15 mouse cellular contexts compared by ENCODE assay signal in genomic region chr17:66394571-66394970, GRCm38 (mm10). TPM values are rescaled to one million over a fixed set of nuclear protein-coding genes. Genes with fewer than 3 reads are reported as not detected.
DNase-seq lines count a peak whose midpoint lies in the region; ATAC-seq and TF ChIP-seq lines count a peak whose summit lies in the region.
"Had no signal": no experiment of that assay in that cellular context is flagged by ENCODE, and none has a peak within 500 bp of the region (broad histone marks: within the 10 kb centered on the region; RNA-seq: fewer than 3 reads in every experiment).

No protein-coding gene starts in this region.

- H3K4me1 ChIP-seq in cerebellum, adult 2 months (ENCODE audit: control insufficient read depth, insufficient read depth, low read length), result peaks cover 37% of the 10 kb centered on the region
- H3K4me1 ChIP-seq in midbrain, embryonic 13.5 days (replicated peaks), result peaks cover 14% of the 10 kb centered on the region
- H3K4me1 ChIP-seq in midbrain, embryonic 10.5 days, result peaks cover 7% of the 10 kb centered on the region; the same call in 1 of the 2 replicates
- H3K4me1 ChIP-seq: embryonic facial prominence, embryonic 15.5 days; liver, embryonic 13.5 days had no signal

- no peak for ATAC-seq in midbrain, embryonic 13.5 days
- ATAC-seq in megakaryocyte-erythroid progenitor cell, adult 5-6 weeks (replicated peaks; ENCODE audit: low FRiP score, low TSS enrichment, poor library complexity, severe bottlenecking), result no peak
- ATAC-seq: forebrain, embryonic 14.5 days had no signal

- TF ChIP-seq POLR2A in cerebellum, adult 2 months (IDR thresholded peaks at IDR 0.05; ENCODE audit: borderline replicate concordance, insufficient read depth, low read length), result no peak

- H3K4me2 ChIP-seq in midbrain, embryonic 13.5 days (replicated peaks), result no peak overlapping the region
- H3K4me2 ChIP-seq: embryonic facial prominence, embryonic 15.5 days; hindbrain, embryonic 12.5 days; liver, embryonic 13.5 days had no signal

- peak overlapping the region; percentile 38 for H3K27ac ChIP-seq in cerebellum, adult 2 months (ENCODE audit: insufficient read depth, low read length)
- peak overlapping the region; percentile 9; the same call in 1 of the 2 replicates for H3K27ac ChIP-seq in midbrain, embryonic 13.5 days
- H3K27ac ChIP-seq in midbrain, embryonic 10.5 days (replicated peaks), result no peak overlapping the region
- H3K27ac ChIP-seq: embryonic facial prominence, embryonic 15.5 days; hindbrain, embryonic 12.5 days; layer of hippocampus, adult 2 months; liver, embryonic 13.5 days had no signal

- H3K9me3 ChIP-seq in midbrain, embryonic 13.5 days, result no peaks in the 10 kb centered on the region
- H3K9me3 ChIP-seq in midbrain, embryonic 10.5 days (replicated peaks), result peaks cover 4% of the 10 kb centered on the region; the same call in 1 of the 2 replicates
- H3K9me3 ChIP-seq: embryonic facial prominence, embryonic 15.5 days; hindbrain, embryonic 12.5 days had no signal

- peaks cover 4% of the 10 kb centered on the region; the same call in 1 of the 2 replicates for H3K36me3 ChIP-seq in midbrain, embryonic 13.5 days
- H3K36me3 ChIP-seq in midbrain, embryonic 10.5 days, result peaks cover 63% of the 10 kb centered on the region
- H3K36me3 ChIP-seq: embryonic facial prominence, embryonic 15.5 days; liver, embryonic 13.5 days had no signal

- peak; percentile 46 to 58 for DNase-seq in cerebellum, adult 2 months
- no peak for DNase-seq in cerebellum, adult 11 months
- DNase-seq in midbrain, embryonic 10.5 days (ENCODE audit: low spot score), result no peak
- peak; percentile 13 to 17 for DNase-seq in gastrocnemius, adult 8-10 months (ENCODE audit: low spot score in 2 of 2)
- DNase-seq in skeletal muscle tissue, adult 2 months (ENCODE audit: low read depth, low spot score), result peak; percentile 43
- no peak for DNase-seq in layer of hippocampus, postnatal 36 days
- DNase-seq: left cerebral cortex, postnatal 4 days; liver, embryonic 13.5 days; thymus, adult 18-20 months had no signal

- H3K4me3 ChIP-seq in cerebellum, adult 2 months (replicated peaks; ENCODE audit: insufficient read depth, low read depth, low read length), result no peak overlapping the region
- no peak overlapping the region for H3K4me3 ChIP-seq in midbrain, embryonic 13.5 days (replicated peaks)
- H3K4me3 ChIP-seq in midbrain, embryonic 10.5 days, result no peak overlapping the region
- H3K4me3 ChIP-seq: embryonic facial prominence, embryonic 15.5 days; hindbrain, embryonic 12.5 days; layer of hippocampus, adult 2 months; liver, embryonic 13.5 days had no signal

- H3K9ac ChIP-seq in midbrain, embryonic 13.5 days (replicated peaks), result no peak overlapping the region
- H3K9ac ChIP-seq: embryonic facial prominence, embryonic 15.5 days; hindbrain, embryonic 12.5 days; liver, embryonic 13.5 days had no signal

- WGBS in cerebellum, adult 2 months, result 11% methylated on average over 9 of the region's 9 CpGs
- WGBS in midbrain, embryonic 13.5 days, result 70% methylated on average over 9 of the region's 9 CpGs
- WGBS in midbrain, embryonic 10.5 days, result 87% methylated on average over 9 of the region's 9 CpGs

- TF ChIP-seq CTCF in cerebellum, adult 2 months (IDR thresholded peaks at IDR 0.05; ENCODE audit: borderline replicate concordance, insufficient read depth, low read depth, low read length), result no peak

- H3K27me3 ChIP-seq in cerebellum, adult 2 months (ENCODE audit: control insufficient read depth, insufficient read depth, low read length), result no peaks in the 10 kb centered on the region
- H3K27me3 ChIP-seq in midbrain, embryonic 13.5 days, result no peaks in the 10 kb centered on the region
- no peaks in the 10 kb centered on the region for H3K27me3 ChIP-seq in midbrain, embryonic 10.5 days (ENCODE audit: low read depth, poor library complexity, severe bottlenecking)
- H3K27me3 ChIP-seq: embryonic facial prominence, embryonic 15.5 days; hindbrain, embryonic 12.5 days; liver, embryonic 13.5 days had no signal

RNA-seq across cellular contexts. Expression of gene Mtcl1, which starts 55.0 kb away (rescaled TPM):
- 106 and 115 TPM in 2 replicates for polyA plus RNA-seq in cerebellum, adult 2 months (2012; rRNA removed)
- 50.0 and 56.8 TPM in 2 replicates for polyA plus RNA-seq in midbrain, embryonic 13.5 days (2015; fragmentation: Nextera tagmentation; extraction: Ambion mirVana)
- polyA plus RNA-seq in midbrain, embryonic 10.5 days (2016; fragmentation: Nextera tagmentation; extraction: Ambion mirVana), result 45.9 and 65.2 TPM in 2 replicates
- total RNA-seq in gastrocnemius, adult 8-10 months (2022), result 10 to 100 TPM in 1 of 4 experiments, 1 to 10 TPM in 3; 4.8 to 10.0 (median 5.6) TPM
- total RNA-seq in layer of hippocampus, postnatal 36 days (2021), result 10 to 100 TPM; 39.8 to 42.8 TPM
- not detected in 2 replicates for total RNA-seq in megakaryocyte-erythroid progenitor cell, adult 5-6 weeks (2014; fragmentation: Nextera tagmentation)
- not detected in 2 replicates for total RNA-seq in megakaryocyte-erythroid progenitor cell, adult 5-6 weeks (2017)

Comparison
In these comparisons a context has a peak if more than half of its experiments do, and no peak if none do; other contexts are left out.
1. DNase-seq: peak in cerebellum, adult 2 months (2 of 2), gastrocnemius, adult 8-10 months (2 of 2) and skeletal muscle tissue, adult 2 months (single experiment); none in cerebellum, adult 11 months (single experiment), midbrain, embryonic 10.5 days (single experiment) and layer of hippocampus, postnatal 36 days (0 of 2).
2. RNA of gene Mtcl1, which starts 55.0 kb away (total RNA-seq): 39.8 to 42.8 TPM in layer of hippocampus, postnatal 36 days and 4.8 to 10.0 TPM in gastrocnemius, adult 8-10 months; not detected in megakaryocyte-erythroid progenitor cell, adult 5-6 weeks; every median in the first group is over 4 times any median in the second.